Mouse (Mus musculus) kidney, postnatal 0 days (tissue): Measurements from ENCODE around the gene Foxb1. TPM values are rescaled to one million over a fixed set of nuclear protein-coding genes. Genes with fewer than 3 reads are reported as not detected.

Source experiments
- ATAC-seq: fragments of 200-750 bp; cut with Nextera tagmentation; replicated peaks from 2 replicates; pipeline ENCODE4 v1.8.0; 2017; ENCODE audit warnings: low read depth, moderate number of reproducible peaks, moderate TSS enrichment, moderate library complexity; ENCODE audit not compliant: low FRiP score
- DNase-seq: peaks from one replicate; pipeline ENCODE4 v3.0.0-alpha.2; 2016; ENCODE audit warnings: low spot score
- H3K27ac ChIP-seq: fragments of 300-500 bp; sonication (generic); 2 replicates; pipeline ENCODE4 v1.5.1; 2014; ENCODE audit warnings: mild to moderate bottlenecking
- H3K27me3 ChIP-seq: fragments of 300-500 bp; sonication (generic); 2 replicates; pipeline ENCODE4 v1.6.1; 2014; ENCODE audit warnings: low read length, mixed read lengths; ENCODE audit not compliant: insufficient read depth
- H3K36me3 ChIP-seq: fragments of 300-500 bp; sonication (generic); 2 replicates; pipeline ENCODE4 v1.6.1; 2014; ENCODE audit warnings: low read length, mixed read lengths; ENCODE audit not compliant: insufficient read depth
- H3K4me1 ChIP-seq: fragments of 300-500 bp; sonication (generic); replicated peaks from 2 replicates; pipeline ENCODE4 v1.6.1; 2014; ENCODE audit warnings: antibody characterized with exemption, low read length, mixed read lengths; ENCODE audit not compliant: insufficient read depth
- H3K4me2 ChIP-seq: fragments of 300-500 bp; sonication (generic); 2 replicates; pipeline ENCODE4 v1.6.1; 2014; ENCODE audit warnings: mild to moderate bottlenecking, low read length, moderate library complexity, mixed read lengths
- H3K4me3 ChIP-seq: fragments of 300-500 bp; sonication (generic); replicated peaks from 2 replicates; pipeline ENCODE4 v1.5.1; 2014; ENCODE audit warnings: low read depth, low read length
- H3K9ac ChIP-seq: fragments of 300-500 bp; sonication (generic); 2 replicates; pipeline ENCODE4 v1.6.1; 2014; ENCODE audit warnings: low read depth, low read length
- H3K9me3 ChIP-seq: fragments of 300-500 bp; sonication (generic); replicated peaks from 2 replicates; pipeline ENCODE4 v1.6.1; 2016; ENCODE audit warnings: low read length, inconsistent platforms, mixed read lengths
- CTCF ChIP-seq: IDR thresholded peaks from 2 replicates; pipeline ENCODE4 v1.5.1; 2016; ENCODE audit warnings: antibody characterized with exemption, low read depth, mild to moderate bottlenecking, moderate library complexity
- WGBS: fragments of 180-500 bp; shearing (Covaris S2); extraction: QIAGEN DNeasy Blood & Tissue Kit; methylation state at CpG from one replicate; pipeline ENCODE4 v1.1.7; 2014; 5-methylcytosine and 5-hydroxymethylcytosine counted together
- polyA plus RNA-seq: library from polyadenylated mRNA; unstranded; fragments of >200 nt; fragmentation: Nextera tagmentation; extraction: Ambion mirVana; gene quantifications from 2 replicates; pipeline ENCODE4 v1.2.1, GENCODE M21; 2015

Foxb1 gene
- polyA plus RNA-seq, 1 experiment from 2014 or later: not detected

DNA sequence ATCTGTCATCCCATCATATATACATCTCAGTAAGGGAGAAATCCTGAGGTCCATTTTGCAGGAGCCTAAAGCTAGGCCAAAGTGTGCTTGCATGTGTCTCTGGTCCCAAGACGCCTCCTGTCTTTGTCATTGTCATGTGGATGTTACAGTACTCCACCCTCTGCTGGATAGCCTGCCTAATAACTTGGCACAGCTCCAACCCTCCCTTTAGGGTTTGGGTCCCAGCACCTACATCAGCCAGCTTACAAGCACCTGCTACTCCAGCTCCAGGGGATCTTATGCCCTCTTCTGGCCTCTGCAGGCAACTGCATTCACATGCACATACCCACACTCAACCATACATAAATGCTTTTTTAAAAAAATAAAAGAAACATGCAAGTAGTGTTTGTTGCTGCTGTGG lies 12.8 kb downstream of the Foxb1 start:
- no peaks in the 10 kb centered on the region for H3K4me1 ChIP-seq
- WGBS: 92% methylated on average over 1 of the region's 1 CpGs
- no peaks in the 10 kb centered on the region for H3K36me3 ChIP-seq
- no peak overlapping the region for H3K4me2 ChIP-seq
- peaks cover under 1% of the 10 kb centered on the region; the same call in 1 of the 2 replicates for H3K27me3 ChIP-seq
- DNase-seq (no peak), ATAC-seq (no peak)
- H3K4me3 ChIP-seq: no peak overlapping the region
- H3K9ac ChIP-seq: no peak overlapping the region
- H3K27ac ChIP-seq: no peak overlapping the region
- H3K9me3 ChIP-seq: no peaks in the 10 kb centered on the region
- 0 out of 2 replicates have a peak, but pooled peaks have one; percentile 17 for TF ChIP-seq CTCF

- Histone ChIP-seq H3K27ac (no peak overlapping the region), H3K9me3 (no peaks in the 10 kb centered on the region), H3K9ac (no peak overlapping the region), H3K4me3 (no peak overlapping the region), H3K36me3 (no peaks in the 10 kb centered on the region), H3K4me1 (no peaks in the 10 kb centered on the region), H3K27me3 (no peaks in the 10 kb centered on the region), H3K4me2 (no peak overlapping the region)
- ATAC-seq: no peak
- no peak for TF ChIP-seq CTCF
- DNase-seq: no peak
- WGBS: 29% methylated on average over 5 of the region's 5 CpGs
These were observed 32.0 kb downstream of the Foxb1 start for GRCm38 (mm10) chr9:69728736-69729135.

DNA sequence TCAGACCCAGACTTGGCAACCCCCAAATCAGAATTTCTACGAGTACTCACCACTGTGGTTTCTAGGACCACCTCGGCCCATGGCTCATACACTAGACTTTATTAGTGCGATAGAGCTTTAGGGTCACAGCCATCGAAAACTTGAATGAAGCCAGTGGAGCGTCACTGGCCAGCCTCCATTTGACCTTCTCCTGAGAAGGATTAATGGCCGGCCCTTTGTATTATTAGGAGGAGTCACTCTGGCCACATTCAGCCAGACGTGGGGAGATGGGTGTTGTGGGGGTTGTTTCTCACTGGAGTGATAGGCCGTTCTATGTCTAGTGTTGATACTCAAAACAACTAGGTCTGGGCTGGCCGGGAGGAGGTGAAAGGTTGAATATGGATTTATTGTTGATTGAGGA lies 42.3 kb downstream of the Foxb1 start:
- Histone ChIP-seq H3K27me3 (no peaks in the 10 kb centered on the region), H3K9ac (no peak overlapping the region), H3K36me3 (no peaks in the 10 kb centered on the region), H3K4me2 (no peak overlapping the region), H3K4me1 (no peaks in the 10 kb centered on the region), H3K4me3 (no peak overlapping the region), H3K27ac (no peak overlapping the region), H3K9me3 (no peaks in the 10 kb centered on the region)
- TF ChIP-seq CTCF: no peak
- 47% methylated on average over 9 of the region's 9 CpGs for WGBS
- DNase-seq (no peak), ATAC-seq (no peak)

GRCm38 (mm10) chr9:69716364-69716763 lies 44.4 kb downstream of the Foxb1 start:
- H3K9ac ChIP-seq: no peak overlapping the region
- H3K9me3 ChIP-seq: no peaks in the 10 kb centered on the region
- no peak overlapping the region for H3K4me3 ChIP-seq
- no peak overlapping the region for H3K27ac ChIP-seq
- ATAC-seq (no peak), DNase-seq (no peak)
- H3K36me3 ChIP-seq: no peaks in the 10 kb centered on the region
- H3K27me3 ChIP-seq: no peaks in the 10 kb centered on the region
- H3K4me1 ChIP-seq: no peaks in the 10 kb centered on the region
- no peak for TF ChIP-seq CTCF
- 27% methylated on average over 4 of the region's 4 CpGs for WGBS
- H3K4me2 ChIP-seq: no peak overlapping the region

GRCm38 (mm10) chr9:69715445-69715844 lies 45.3 kb downstream of the Foxb1 start:
- TF ChIP-seq CTCF: no peak
- Histone ChIP-seq H3K27ac (no peak overlapping the region), H3K4me3 (no peak overlapping the region), H3K9ac (no peak overlapping the region), H3K27me3 (no peaks in the 10 kb centered on the region), H3K9me3 (no peaks in the 10 kb centered on the region), H3K4me2 (peak overlapping the region; percentile 13; the same call in 1 of the 2 replicates), H3K36me3 (no peaks in the 10 kb centered on the region), H3K4me1 (no peaks in the 10 kb centered on the region)
- DNase-seq (peak; percentile 33), ATAC-seq (peak; percentile 36; the same call in 1 of the 2 replicates)
- 9% methylated on average over 12 of the region's 12 CpGs for WGBS

DNA sequence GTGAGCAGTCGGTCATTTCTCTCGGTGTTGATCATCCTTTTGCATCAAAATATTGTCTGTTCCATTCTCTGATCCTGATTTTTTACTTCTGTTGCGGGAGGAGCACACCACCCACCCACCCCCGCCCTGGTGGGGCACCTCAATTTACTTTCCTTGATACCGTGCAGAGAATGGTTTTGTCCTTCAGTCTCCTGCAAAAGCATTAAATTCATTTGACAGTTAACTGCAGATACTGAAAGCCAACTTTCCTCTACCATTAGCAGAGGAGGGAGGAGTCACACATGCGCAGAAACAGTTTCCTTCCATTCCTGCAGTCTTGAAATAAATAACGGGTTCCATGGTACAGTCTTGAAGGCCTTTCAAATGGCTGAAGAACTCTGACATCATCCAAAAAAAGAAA lies 46.4 kb downstream of the Foxb1 start:
- WGBS: 57% methylated on average over 7 of the region's 7 CpGs
- no peaks in the 10 kb centered on the region for H3K4me1 ChIP-seq
- no peaks in the 10 kb centered on the region for H3K36me3 ChIP-seq
- TF ChIP-seq CTCF: no peak
- no peak overlapping the region for H3K27ac ChIP-seq
- no peak overlapping the region for H3K4me2 ChIP-seq
- no peak for ATAC-seq
- no peak overlapping the region for H3K4me3 ChIP-seq
- DNase-seq: no peak
- no peak overlapping the region for H3K9ac ChIP-seq
- H3K9me3 ChIP-seq: no peaks in the 10 kb centered on the region
- no peaks in the 10 kb centered on the region for H3K27me3 ChIP-seq
